Mouse (Mus musculus) ES-E14 (cell line): ENCODE data around the gene Stox2.

Experiments used
- CHD2 ChIP-seq: IDR thresholded peaks from 2 replicates; pipeline ENCODE4 v1.6.1; 2014; ENCODE audit warnings: mild to moderate bottlenecking, low read depth, low read length, inconsistent platforms
- HCFC1 ChIP-seq: IDR thresholded peaks from 2 replicates; pipeline ENCODE4 v1.6.1; 2012; ENCODE audit warnings: low read length, inconsistent platforms, borderline replicate concordance; ENCODE audit not compliant: insufficient read depth
- MAFK ChIP-seq: IDR thresholded peaks from 2 replicates; pipeline ENCODE4 v1.6.1; 2014; ENCODE audit warnings: mild to moderate bottlenecking, low read depth, low read length, inconsistent platforms; ENCODE audit not compliant: insufficient read depth
- ZC3H11A ChIP-seq: IDR thresholded peaks from 2 replicates; pipeline ENCODE4 v1.6.1; 2012; ENCODE audit warnings: low read depth, mild to moderate bottlenecking, inconsistent platforms, low read length, borderline replicate concordance

GRCm38 (mm10) chr8:47385810-47386209, 60.4 kb downstream of the Stox2 start:
- TF ChIP-seq HCFC1, result no peak
- no peak for TF ChIP-seq CHD2
- no peak for TF ChIP-seq ZC3H11A
- no peak for TF ChIP-seq MAFK
